Mouse (Mus musculus) adrenal gland, adult (tissue): ENCODE results near the gene Vmn2r16.

Experiments used
- DNase-seq, 2 experiments: peaks; one replicate each; pipeline ENCODE4 v3.0.0; 2022 to 2023; ENCODE audit warnings: low spot score in 1 of 2; ENCODE audit not compliant: inconsistent age in 2 of 2

Vmn2r16 gene

GRCm38 (mm10) chr5:109329862-109330261 lies at the start of gene Vmn2r16:
Gene Vmn2r16, plus strand, starts transcription at chr5:109330162.
- no peak for DNase-seq

- DNase-seq, result peak; percentile 82 to 89
Measured at GRCm38 (mm10) chr5:109294655-109295054, 35.3 kb upstream of the Vmn2r16 start.

DNA sequence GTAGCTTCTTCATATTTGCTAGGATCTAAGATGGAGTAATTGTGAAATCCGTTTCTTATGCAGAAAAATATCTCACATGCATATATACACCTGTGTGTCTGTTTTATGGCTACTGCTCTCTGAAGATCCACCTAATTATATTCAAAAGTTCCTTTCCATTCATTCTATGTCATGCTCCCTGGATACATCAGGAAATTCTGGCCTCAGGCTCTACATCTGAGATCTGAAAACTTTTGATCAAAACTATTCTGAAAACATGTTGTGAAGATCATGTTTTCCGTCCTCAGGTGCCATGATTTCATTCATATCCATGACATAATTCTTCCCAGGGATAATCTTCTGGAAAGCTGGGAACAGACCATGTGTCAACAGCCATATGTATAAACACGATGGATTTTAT lies 32.4 kb upstream of the Vmn2r16 start, which contains the start of gene Vmn2r15:
Gene Vmn2r15, minus strand, starts transcription at position 101 of the 400 bp plus-strand sequence.
- no peak for DNase-seq

DNA sequence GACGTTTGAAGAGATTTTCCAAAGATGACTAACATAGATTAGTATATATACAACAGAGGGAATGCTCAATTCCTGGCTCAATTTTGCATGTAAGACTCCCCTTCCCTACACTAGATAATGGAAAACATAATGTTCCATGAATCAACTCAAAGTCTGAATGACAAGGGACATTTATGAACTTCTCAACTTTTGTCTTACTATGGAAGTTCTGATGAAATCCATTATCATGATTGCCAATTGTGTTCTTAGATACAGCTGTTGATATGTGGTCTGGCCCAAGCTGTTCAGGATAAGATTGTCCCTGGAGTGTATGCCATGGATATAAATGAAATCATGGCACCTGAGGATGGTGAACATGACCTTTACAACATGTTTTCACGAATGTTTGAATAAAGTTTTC lies 89.4 kb downstream of the Vmn2r16 start, which contains the start of gene Vmn2r17:
Gene Vmn2r17, plus strand, starts transcription at position 301 of the 400 bp plus-strand sequence.
- DNase-seq, result no peak
